Mouse (Mus musculus): ENCODE data around the gene Polr2f. TPM values are rescaled to one million over a fixed set of nuclear protein-coding genes. Genes with fewer than 3 reads are reported as not detected.

Polr2f gene
- polyA plus RNA-seq (2014; fragmentation: Nextera tagmentation; extraction: Ambion mirVana) = 432 and 463 TPM in 2 replicates

GRCm38 (mm10) chr15:79140866-79141565, at the start of gene Polr2f, which contains the start of gene 1700088E04Rik:
TSS of gene Polr2f (plus strand) at chr15:79141009.
TSS of gene 1700088E04Rik (minus strand) at chr15:79141253.
- H3K36me3 ChIP-seq (ENCODE audit: control insufficient read depth, insufficient read depth, low read length) = peaks cover 10% of the 10 kb centered on the region
- peak within 1 kb of the TSS; percentile 95 for H3K4me3 ChIP-seq (ENCODE audit: low read depth, low read length)
- peak within 1 kb of the TSS; percentile 66 for H3K27ac ChIP-seq (ENCODE audit: low read depth, low read length)
- no peaks in the 10 kb centered on the region for H3K27me3 ChIP-seq (replicated peaks; ENCODE audit: control insufficient read depth, insufficient read depth, low read length)
- no peaks in the 10 kb centered on the region for H3K9me3 ChIP-seq (ENCODE audit: control insufficient read depth, low read length)
- H3K4me2 ChIP-seq = peak within 1 kb of the TSS; percentile 99
- under 1% methylated on average over 57 of the region's 57 CpGs for WGBS
- ATAC-seq (replicated peaks; ENCODE audit: low FRiP score) (peak; percentile 90), DNase-seq (ENCODE audit: low spot score) (peak; percentile 94)
- H3K9ac ChIP-seq (ENCODE audit: low read depth, low read length) = peak within 1 kb of the TSS; percentile 98
- peaks cover 10% of the 10 kb centered on the region for H3K4me1 ChIP-seq (replicated peaks; ENCODE audit: control insufficient read depth, insufficient read depth, low read length)

- no peak for ATAC-seq (replicated peaks; ENCODE audit: low FRiP score)
- WGBS = 93% methylated on average over 6 of the region's 6 CpGs
Observed at GRCm38 (mm10) chr15:79092284-79092683, 48.5 kb upstream of the Polr2f start.

GRCm38 (mm10) chr15:79093083-79093839, 47.5 kb upstream of the Polr2f start:
- 75% methylated on average over 7 of the region's 7 CpGs for WGBS
- Histone ChIP-seq H3K27ac (ENCODE audit: low read depth, low read length) (no peak overlapping the region), H3K4me3 (ENCODE audit: low read depth, low read length) (no peak overlapping the region), H3K27me3 (replicated peaks; ENCODE audit: control insufficient read depth, insufficient read depth, low read length) (no peaks in the 10 kb centered on the region), H3K4me1 (replicated peaks; ENCODE audit: control insufficient read depth, insufficient read depth, low read length) (peaks cover 17% of the 10 kb centered on the region), H3K4me2 (no peak overlapping the region), H3K36me3 (ENCODE audit: control insufficient read depth, insufficient read depth, low read length) (peaks cover 51% of the 10 kb centered on the region), H3K9ac (ENCODE audit: low read depth, low read length) (no peak overlapping the region), H3K9me3 (ENCODE audit: control insufficient read depth, low read length) (no peaks in the 10 kb centered on the region)
- ATAC-seq (replicated peaks; ENCODE audit: low FRiP score) (no peak), DNase-seq (ENCODE audit: low spot score) (no peak)

More at GRCm38 (mm10) chr15:79092284-79092683, 48.5 kb upstream of the Polr2f start:
- H3K4me2 ChIP-seq = no peak overlapping the region
- no peaks in the 10 kb centered on the region for H3K9me3 ChIP-seq (ENCODE audit: control insufficient read depth, low read length)
- H3K9ac ChIP-seq (ENCODE audit: low read depth, low read length) = no peak overlapping the region
- peaks cover 8% of the 10 kb centered on the region for H3K4me1 ChIP-seq (replicated peaks; ENCODE audit: control insufficient read depth, insufficient read depth, low read length)
- no peak overlapping the region for H3K27ac ChIP-seq (ENCODE audit: low read depth, low read length)
- DNase-seq (ENCODE audit: low spot score) = no peak
- peaks cover 57% of the 10 kb centered on the region for H3K36me3 ChIP-seq (ENCODE audit: control insufficient read depth, insufficient read depth, low read length)
- no peak overlapping the region for H3K4me3 ChIP-seq (ENCODE audit: low read depth, low read length)
- H3K27me3 ChIP-seq (replicated peaks; ENCODE audit: control insufficient read depth, insufficient read depth, low read length) = no peaks in the 10 kb centered on the region

- H3K4me2 ChIP-seq = no peak overlapping the region
- H3K9ac ChIP-seq (ENCODE audit: low read depth, low read length) = no peak overlapping the region
- no peaks in the 10 kb centered on the region for H3K9me3 ChIP-seq (ENCODE audit: control insufficient read depth, low read length)
- no peak for DNase-seq (ENCODE audit: low spot score)
- 91% methylated on average over 5 of the region's 5 CpGs for WGBS
- H3K27me3 ChIP-seq (replicated peaks; ENCODE audit: control insufficient read depth, insufficient read depth, low read length) = no peaks in the 10 kb centered on the region
- ATAC-seq (replicated peaks; ENCODE audit: low FRiP score) = no peak
- H3K4me1 ChIP-seq (replicated peaks; ENCODE audit: control insufficient read depth, insufficient read depth, low read length) = peaks cover 28% of the 10 kb centered on the region
- H3K27ac ChIP-seq (ENCODE audit: low read depth, low read length) = no peak overlapping the region
- no peak overlapping the region for H3K4me3 ChIP-seq (ENCODE audit: low read depth, low read length)
- H3K36me3 ChIP-seq (ENCODE audit: control insufficient read depth, insufficient read depth, low read length) = peaks cover 35% of the 10 kb centered on the region
Observed at GRCm38 (mm10) chr15:79095483-79095882, 45.3 kb upstream of the Polr2f start.

GRCm38 (mm10) chr15:79096556-79096955, 44.3 kb upstream of the Polr2f start:
- Histone ChIP-seq H3K9me3 (ENCODE audit: control insufficient read depth, low read length) (no peaks in the 10 kb centered on the region), H3K4me2 (no peak overlapping the region), H3K9ac (ENCODE audit: low read depth, low read length) (no peak overlapping the region), H3K36me3 (ENCODE audit: control insufficient read depth, insufficient read depth, low read length) (peaks cover 24% of the 10 kb centered on the region), H3K27me3 (replicated peaks; ENCODE audit: control insufficient read depth, insufficient read depth, low read length) (no peaks in the 10 kb centered on the region), H3K4me1 (replicated peaks; ENCODE audit: control insufficient read depth, insufficient read depth, low read length) (peaks cover 28% of the 10 kb centered on the region), H3K4me3 (ENCODE audit: low read depth, low read length) (no peak overlapping the region), H3K27ac (ENCODE audit: low read depth, low read length) (no peak overlapping the region)
- no peak for DNase-seq (ENCODE audit: low spot score)
- WGBS = 78% methylated on average over 3 of the region's 3 CpGs
- no peak for ATAC-seq (replicated peaks; ENCODE audit: low FRiP score)

GRCm38 (mm10) chr15:79097135-79097534, 43.7 kb upstream of the Polr2f start:
- H3K4me1 ChIP-seq (replicated peaks; ENCODE audit: control insufficient read depth, insufficient read depth, low read length) = peaks cover 28% of the 10 kb centered on the region
- no peak for DNase-seq (ENCODE audit: low spot score)
- H3K36me3 ChIP-seq (ENCODE audit: control insufficient read depth, insufficient read depth, low read length) = peaks cover 21% of the 10 kb centered on the region

GRCm38 (mm10) chr15:79097611-79098025, 43.2 kb upstream of the Polr2f start:
- ATAC-seq (replicated peaks; ENCODE audit: low FRiP score) (peak; percentile 76), DNase-seq (ENCODE audit: low spot score) (no peak)
- peaks cover 16% of the 10 kb centered on the region for H3K36me3 ChIP-seq (ENCODE audit: control insufficient read depth, insufficient read depth, low read length)
- no peaks in the 10 kb centered on the region for H3K9me3 ChIP-seq (ENCODE audit: control insufficient read depth, low read length)
- H3K4me1 ChIP-seq (replicated peaks; ENCODE audit: control insufficient read depth, insufficient read depth, low read length) = peaks cover 28% of the 10 kb centered on the region
- H3K27ac ChIP-seq (ENCODE audit: low read depth, low read length) = peak overlapping the region; percentile 46; the same call in 1 of the 2 replicates
- no peak overlapping the region for H3K4me3 ChIP-seq (ENCODE audit: low read depth, low read length)
- 21% methylated on average over 6 of the region's 6 CpGs for WGBS
- H3K9ac ChIP-seq (ENCODE audit: low read depth, low read length) = no peak overlapping the region
- H3K27me3 ChIP-seq (replicated peaks; ENCODE audit: control insufficient read depth, insufficient read depth, low read length) = no peaks in the 10 kb centered on the region
- no peak overlapping the region for H3K4me2 ChIP-seq

More at GRCm38 (mm10) chr15:79097135-79097534, 43.7 kb upstream of the Polr2f start:
- no peak overlapping the region for H3K4me2 ChIP-seq
- no peak overlapping the region for H3K9ac ChIP-seq (ENCODE audit: low read depth, low read length)
- no peaks in the 10 kb centered on the region for H3K9me3 ChIP-seq (ENCODE audit: control insufficient read depth, low read length)
- peak overlapping the region; percentile 46; the same call in 1 of the 2 replicates for H3K27ac ChIP-seq (ENCODE audit: low read depth, low read length)
- WGBS = 29% methylated on average over 2 of the region's 2 CpGs
- ATAC-seq (replicated peaks; ENCODE audit: low FRiP score) = no peak
- H3K27me3 ChIP-seq (replicated peaks; ENCODE audit: control insufficient read depth, insufficient read depth, low read length) = no peaks in the 10 kb centered on the region
- H3K4me3 ChIP-seq (ENCODE audit: low read depth, low read length) = no peak overlapping the region

GRCm38 (mm10) chr15:79098220-79098619, 42.6 kb upstream of the Polr2f start:
- no peak overlapping the region for H3K27ac ChIP-seq (ENCODE audit: low read depth, low read length)

More at GRCm38 (mm10) chr15:79098220-79098619, 42.6 kb upstream of the Polr2f start:
- Histone ChIP-seq H3K4me1 (replicated peaks; ENCODE audit: control insufficient read depth, insufficient read depth, low read length) (peaks cover 28% of the 10 kb centered on the region), H3K36me3 (ENCODE audit: control insufficient read depth, insufficient read depth, low read length) (peaks cover 12% of the 10 kb centered on the region), H3K4me2 (peak overlapping the region; percentile 5; the same call in 1 of the 2 replicates), H3K4me3 (ENCODE audit: low read depth, low read length) (no peak overlapping the region), H3K27me3 (replicated peaks; ENCODE audit: control insufficient read depth, insufficient read depth, low read length) (no peaks in the 10 kb centered on the region), H3K9ac (ENCODE audit: low read depth, low read length) (0 out of 2 replicates have a peak overlapping the region, but pooled peaks have one; percentile 2), H3K9me3 (ENCODE audit: control insufficient read depth, low read length) (no peaks in the 10 kb centered on the region)
- ATAC-seq (replicated peaks; ENCODE audit: low FRiP score) (no peak), DNase-seq (ENCODE audit: low spot score) (no peak)
- WGBS = 49% methylated on average over 5 of the region's 5 CpGs

Measured in liver, embryonic 11.5 days (tissue).